Mouse (Mus musculus) CH12.LX (cell line): ENCODE data around the gene Olfr713. TPM values are rescaled to one million over a fixed set of nuclear protein-coding genes. Genes with fewer than 3 reads are reported as not detected.
A peak's percentile ranks its signal among the peaks of the same experiment; 100 is the strongest.

ENCODE experiments used
- DNase-seq: peaks from one replicate; pipeline ENCODE4 v3.0.0-alpha.2; 2013; ENCODE audit errors: extremely low read depth
- H3K27ac ChIP-seq: 2 replicates; pipeline ENCODE4 v1.5.1; 2012; ENCODE audit warnings: low read depth, mild to moderate bottlenecking, control low read depth, moderate library complexity; ENCODE audit not compliant: insufficient read depth
- H3K27me3 ChIP-seq: replicated peaks from 2 replicates; pipeline ENCODE3; 2012; ENCODE audit warnings: inconsistent platforms
- H3K36me3 ChIP-seq, 2 experiments: replicated peaks in 1 of 2; 2 replicates each; pipeline versions ENCODE3 to v1.6.1; 2012; ENCODE audit warnings: inconsistent platforms in 1 of 2, low read length in 1 of 2, mild to moderate bottlenecking in 1 of 2, mixed read lengths in 1 of 2, moderate library complexity in 1 of 2; ENCODE audit not compliant: control insufficient read depth in 1 of 2, insufficient read depth in 1 of 2
- H3K4me1 ChIP-seq, 2 experiments: 2 replicates each; pipeline ENCODE4 v1.6.1; 2012; ENCODE audit warnings: inconsistent platforms in 1 of 2, moderate library complexity in 1 of 2; ENCODE audit not compliant: insufficient read depth in 2 of 2, control insufficient read depth in 1 of 2
- H3K4me2 ChIP-seq: 2 replicates; pipeline ENCODE4 v1.6.1; 2012; ENCODE audit warnings: low read depth, mild to moderate bottlenecking, control low read depth; ENCODE audit not compliant: poor library complexity, insufficient read depth, severe bottlenecking
- H3K4me3 ChIP-seq, 3 experiments: fragments of 150-350 bp in 1 of 3; sonication (generic) in 1 of 3; replicated peaks in 1 of 3; 2 replicates each; pipeline versions ENCODE3 to v1.5.1; 2011 to 2012; ENCODE audit warnings: low read depth in 2 of 3, low read length in 2 of 3, mild to moderate bottlenecking in 2 of 3, moderate library complexity in 2 of 3, control low read depth in 1 of 3, improper control_type of control experiment in 1 of 3, inconsistent platforms in 1 of 3, mixed read lengths in 1 of 3; ENCODE audit not compliant: poor library complexity in 1 of 3
- H3K79me2 ChIP-seq: replicated peaks from 2 replicates; pipeline ENCODE4 v1.6.1; 2012; ENCODE audit warnings: mild to moderate bottlenecking, moderate library complexity; ENCODE audit not compliant: control insufficient read depth, poor library complexity, insufficient read depth, severe bottlenecking; ENCODE audit errors: extremely low read depth
- H3K9ac ChIP-seq: 2 replicates; pipeline ENCODE4 v1.6.1; 2012; ENCODE audit warnings: low read depth, mild to moderate bottlenecking, control low read depth, moderate library complexity; ENCODE audit not compliant: insufficient read depth
- H3K9me3 ChIP-seq: replicated peaks from 2 replicates; pipeline ENCODE3; 2012; ENCODE audit warnings: low read length, inconsistent platforms, mixed read lengths
- BHLHE40 ChIP-seq: IDR thresholded peaks from 2 replicates; pipeline ENCODE4 v1.6.1; 2011; ENCODE audit warnings: mild to moderate bottlenecking, low read depth, low read length, improper control_type of control experiment
- CHD1 ChIP-seq: IDR thresholded peaks from 2 replicates; pipeline ENCODE4 v1.6.1; 2012; ENCODE audit warnings: low read depth, low read length, improper control_type of control experiment, inconsistent platforms
- CHD2 ChIP-seq: IDR thresholded peaks from 2 replicates; pipeline ENCODE4 v1.6.1; 2011; ENCODE audit warnings: low read length, improper control_type of control experiment
- CTCF ChIP-seq, 2 experiments: IDR thresholded peaks in 1 of 2; conservative IDR thresholded peaks in 1 of 2; 2 replicates each; pipeline ENCODE4 v1.5.1; 2011 to 2012; ENCODE audit warnings: low read depth in 2 of 2, low read length in 2 of 2, improper control_type of control experiment in 1 of 2, inconsistent platforms in 1 of 2, mild to moderate bottlenecking in 1 of 2, moderate library complexity in 1 of 2
- ELF1 ChIP-seq: IDR thresholded peaks from 2 replicates; pipeline ENCODE4 v1.6.1; 2014; ENCODE audit warnings: low read depth, mild to moderate bottlenecking, inconsistent platforms, low read length, improper control_type of control experiment
- EP300 ChIP-seq: IDR thresholded peaks from 2 replicates; pipeline ENCODE4 v1.6.1; 2011; ENCODE audit warnings: low read length, improper control_type of control experiment
- ETS1 ChIP-seq: conservative IDR thresholded peaks from 2 replicates; pipeline ENCODE4 v1.6.1; 2012; ENCODE audit warnings: low read depth, mild to moderate bottlenecking, inconsistent platforms, low read length, improper control_type of control experiment, moderate library complexity
- GABPA ChIP-seq: IDR thresholded peaks from 2 replicates; pipeline ENCODE4 v1.6.1; 2012; ENCODE audit warnings: low read depth, low read length, improper control_type of control experiment, inconsistent platforms; ENCODE audit not compliant: insufficient replicate concordance
- HCFC1 ChIP-seq: IDR thresholded peaks from 2 replicates; pipeline ENCODE4 v1.6.1; 2012; ENCODE audit warnings: low read depth, mild to moderate bottlenecking, inconsistent platforms, low read length, improper control_type of control experiment
- JUN ChIP-seq: IDR thresholded peaks from 2 replicates; pipeline ENCODE4 v1.6.1; 2011; ENCODE audit warnings: low read depth, mild to moderate bottlenecking, low read length, improper control_type of control experiment, moderate library complexity; ENCODE audit not compliant: insufficient read depth
- JUND ChIP-seq: conservative IDR thresholded peaks from 2 replicates; pipeline ENCODE4 v1.6.1; 2011; ENCODE audit warnings: low read depth, low read length, improper control_type of control experiment
- KAT2A ChIP-seq: IDR thresholded peaks from 2 replicates; pipeline ENCODE4 v1.6.1; 2012; ENCODE audit warnings: low read length, improper control_type of control experiment, inconsistent platforms; ENCODE audit not compliant: insufficient replicate concordance
- MAX ChIP-seq: IDR thresholded peaks from 2 replicates; pipeline ENCODE4 v1.6.1; 2011; ENCODE audit warnings: low read length, improper control_type of control experiment
- MAZ ChIP-seq: IDR thresholded peaks from 2 replicates; pipeline ENCODE4 v1.6.1; 2012; ENCODE audit warnings: low read depth, mild to moderate bottlenecking, inconsistent platforms, low read length, improper control_type of control experiment, moderate library complexity
- MEF2A ChIP-seq: IDR thresholded peaks from 2 replicates; pipeline ENCODE4 v1.6.1; 2014; ENCODE audit warnings: low read depth, mild to moderate bottlenecking, inconsistent platforms, low read length, improper control_type of control experiment, borderline replicate concordance
- MXI1 ChIP-seq: IDR thresholded peaks from 2 replicates; pipeline ENCODE4 v1.6.1; 2011; ENCODE audit warnings: mild to moderate bottlenecking, low read depth, low read length, improper control_type of control experiment
- MYC ChIP-seq: IDR thresholded peaks from 2 replicates; pipeline ENCODE4 v1.6.1; 2011; ENCODE audit warnings: low read depth, mild to moderate bottlenecking, improper control_type of control experiment, low read length
- PAX5 ChIP-seq: IDR thresholded peaks from 2 replicates; pipeline ENCODE4 v1.6.1; 2012; ENCODE audit warnings: low read length, inconsistent platforms, mixed read lengths
- POLR2A ChIP-seq: IDR thresholded peaks from 2 replicates; pipeline ENCODE4 v1.6.1; 2011; ENCODE audit warnings: low read depth, mild to moderate bottlenecking, improper control_type of control experiment, low read length
- RAD21 ChIP-seq: IDR thresholded peaks from 2 replicates; pipeline ENCODE4 v1.6.1; 2011; ENCODE audit warnings: low read depth, mild to moderate bottlenecking, low read length, improper control_type of control experiment, moderate library complexity
- RCOR1 ChIP-seq: conservative IDR thresholded peaks from 2 replicates; pipeline ENCODE4 v1.6.1; 2012; ENCODE audit warnings: low read depth, mild to moderate bottlenecking, inconsistent platforms, low read length, improper control_type of control experiment
- SMC3 ChIP-seq: IDR thresholded peaks from 2 replicates; pipeline ENCODE4 v1.6.1; 2011; ENCODE audit warnings: low read depth, low read length, improper control_type of control experiment
- TBP ChIP-seq: conservative IDR thresholded peaks from 2 replicates; pipeline ENCODE4 v1.6.1; 2011; ENCODE audit warnings: low read depth, low read length, improper control_type of control experiment
- TCF12 ChIP-seq: IDR thresholded peaks from 2 replicates; pipeline ENCODE4 v1.6.1; 2014; ENCODE audit warnings: low read depth, mild to moderate bottlenecking, inconsistent platforms, low read length, improper control_type of control experiment
- UBTF ChIP-seq: IDR thresholded peaks from 2 replicates; pipeline ENCODE4 v1.6.1; 2012; ENCODE audit warnings: low read depth, mild to moderate bottlenecking, inconsistent platforms, low read length, improper control_type of control experiment, moderate library complexity
- USF1 ChIP-seq: IDR thresholded peaks from 2 replicates; pipeline ENCODE4 v1.6.1; 2014; ENCODE audit warnings: low read depth, mild to moderate bottlenecking, inconsistent platforms, low read length, improper control_type of control experiment
- USF2 ChIP-seq: conservative IDR thresholded peaks from 2 replicates; pipeline ENCODE4 v1.6.1; 2011; ENCODE audit warnings: low read depth, low read length, improper control_type of control experiment
- ZC3H11A ChIP-seq: IDR thresholded peaks from 2 replicates; pipeline ENCODE4 v1.6.1; 2012; ENCODE audit warnings: low read depth, mild to moderate bottlenecking, inconsistent platforms, low read length, improper control_type of control experiment
- ZKSCAN1 ChIP-seq: IDR thresholded peaks from 2 replicates; pipeline ENCODE4 v1.6.1; 2012; ENCODE audit warnings: low read depth, inconsistent platforms, low read length, improper control_type of control experiment, borderline replicate concordance
- ZMIZ1 ChIP-seq: IDR thresholded peaks from 2 replicates; pipeline ENCODE4 v1.6.1; 2012; ENCODE audit warnings: low read depth, mild to moderate bottlenecking, inconsistent platforms, low read length, improper control_type of control experiment
- dilution Hi-C: fragments of 300-500 bp; cut with MboI; formaldehyde crosslinking; loops from 2 replicates; pipeline ENCODE4 v1.14.3; 2020; ENCODE audit warnings: low sequenced_read_pairs; ENCODE audit not compliant: extremely low pct_unique_long_range_greater_than_20kb, extremely low pct_ligation_motif_present
- in situ Hi-C: fragments of 300-500 bp; cut with MboI; formaldehyde crosslinking; loops from 3 replicates; pipeline ENCODE4 v1.14.3; 2019; ENCODE audit warnings: low sequenced_read_pairs, low pct_ligation_motif_present, low pct_unique_long_range_greater_than_20kb, mixed read lengths
- polyA plus RNA-seq: library from polyadenylated mRNA; unstranded; fragments of >175 nt; gene quantifications from 2 replicates; pipeline ENCODE4 v1.2.1, GENCODE M21; 2012; ENCODE audit warnings: low read depth; ENCODE audit not compliant: insufficient read length
- total RNA-seq, 2 experiments: library from RNA; depleted of rRNA; stranded (reverse); fragments of 300-350 nt in 1 of 2; fragments of >200 nt in 1 of 2; gene quantifications; 2 replicates each; pipeline ENCODE4 v1.2.3; 2012 to 2014

The Olfr713 gene
- total RNA-seq (2012; rRNA removed) (not detected in 2 replicates), total RNA-seq (2014; rRNA removed) (not detected in 2 replicates), polyA plus RNA-seq (not detected in 2 replicates)

DNA sequence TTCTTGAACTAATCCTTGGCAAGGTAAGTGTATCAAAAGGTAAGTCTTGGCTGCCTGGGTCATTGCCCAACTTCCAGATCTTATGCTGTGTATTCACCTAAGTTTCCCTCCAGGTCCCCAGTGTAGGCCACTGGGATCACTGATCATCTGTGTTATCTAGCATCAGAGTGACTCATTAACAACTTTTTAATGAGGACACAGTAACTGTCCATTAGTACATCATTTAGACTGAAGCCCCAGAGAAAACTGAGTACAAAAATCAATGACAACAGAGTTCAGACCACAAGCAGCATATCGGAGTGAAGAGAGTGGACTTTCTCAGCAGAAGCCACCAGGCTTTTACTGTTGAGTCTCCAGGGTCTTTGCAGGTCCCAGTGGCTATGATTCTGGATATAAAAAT, at the start of gene Olfr713:
TSS of gene Olfr713 (plus strand) at position 301 of the 400 bp plus-strand sequence.
- Histone ChIP-seq H3K27me3 (no peaks in the 10 kb centered on the region), H3K36me3 (no peaks in the 10 kb centered on the region), H3K27ac (no peak within 1 kb of the TSS), H3K4me1 (no peaks in the 10 kb centered on the region), H3K9me3 (no peaks in the 10 kb centered on the region), H3K9ac (no peak within 1 kb of the TSS), H3K4me3 (no peak within 1 kb of the TSS), H3K4me2 (no peak within 1 kb of the TSS), H3K79me2 (no peaks in the 10 kb centered on the region)
- in situ Hi-C loops (no loop called here), dilution Hi-C loops (no loop called here)
- TF ChIP-seq MAZ (no peak), TBP (no peak), UBTF (no peak), BHLHE40 (no peak), RCOR1 (no peak), HCFC1 (no peak), TCF12 (no peak), ETS1 (no peak), RAD21 (no peak), MAX (no peak), KAT2A (no peak), ZC3H11A (no peak), EP300 (no peak), MEF2A (no peak), MYC (no peak), POLR2A (no peak), SMC3 (no peak), MXI1 (no peak)
- no peak for DNase-seq

DNA sequence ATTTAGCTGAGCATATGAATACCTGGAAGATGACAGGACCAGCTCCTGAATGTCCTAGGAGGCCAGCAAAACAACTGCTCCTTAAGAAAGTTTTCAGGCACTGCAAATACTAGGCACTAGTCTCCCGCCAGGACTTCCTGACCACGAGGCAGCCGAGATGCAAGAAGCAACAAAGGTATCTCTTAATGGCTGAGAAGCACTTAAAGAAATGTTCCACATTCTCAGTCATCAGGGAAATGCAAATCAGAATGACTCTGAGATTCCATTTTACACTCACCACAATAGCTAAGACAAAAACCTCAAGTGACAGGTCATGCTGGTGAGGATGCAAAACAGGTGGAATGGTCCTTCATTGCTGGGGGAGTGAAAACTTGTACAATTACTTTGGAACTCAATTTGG, 45.7 kb upstream of the Olfr713 start:
- Histone ChIP-seq H3K4me1 (peaks cover 0 to 10% of the 10 kb centered on the region in 2 experiments; a peak in 2 of 4 replicates), H3K4me2 (no peak overlapping the region), H3K36me3 (no peaks in the 10 kb centered on the region), H3K27me3 (no peaks in the 10 kb centered on the region), H3K4me3 (no peak overlapping the region), H3K79me2 (no peaks in the 10 kb centered on the region), H3K27ac (no peak overlapping the region), H3K9me3 (no peaks in the 10 kb centered on the region), H3K9ac (no peak overlapping the region)
- TF ChIP-seq UBTF, result no peak
- no peak for TF ChIP-seq USF2
- peak; percentile 62; the same call in 1 of the 2 replicates for TF ChIP-seq EP300
- TF ChIP-seq JUND, result no peak; the same call in 1 of the 2 replicates
- no peak for TF ChIP-seq TBP
- no peak for TF ChIP-seq USF1
- peak; percentile 31; the same call in 1 of the 2 replicates for TF ChIP-seq JUN
- no peak for TF ChIP-seq MYC
- no peak for TF ChIP-seq ZMIZ1
- TF ChIP-seq CHD1, result no peak
- TF ChIP-seq BHLHE40, result 0 out of 2 replicates have a peak, but pooled peaks have one; percentile 8
- no peak for TF ChIP-seq ELF1
- no peak for TF ChIP-seq RCOR1
- peak; percentile 36; the same call in 1 of the 2 replicates for TF ChIP-seq ETS1
- TF ChIP-seq ZC3H11A, result no peak
- no peak for TF ChIP-seq MXI1
- no peak for TF ChIP-seq CTCF (conservative IDR thresholded peaks at IDR 0.05 in 1 of 2, IDR thresholded peaks at IDR 0.05 in 1 of 2; ENCODE audit: low read depth in 2 of 2, low read length in 2 of 2)
- TF ChIP-seq GABPA, result no peak
- TF ChIP-seq SMC3, result no peak
- TF ChIP-seq MAX, result peak; percentile 44; the same call in 1 of the 2 replicates
- TF ChIP-seq POLR2A, result no peak
- no peak for TF ChIP-seq MAZ
- TF ChIP-seq CHD2, result no peak
- no peak for TF ChIP-seq ZKSCAN1
- no peak for TF ChIP-seq PAX5
- TF ChIP-seq TCF12, result no peak
- dilution Hi-C loops, result no loop called here
- in situ Hi-C loops, result no loop called here
- DNase-seq, result peak; percentile 73
